Mouse (Mus musculus): Measurements from ENCODE around the gene Mrpl40.

The Mrpl40 gene

DNA sequence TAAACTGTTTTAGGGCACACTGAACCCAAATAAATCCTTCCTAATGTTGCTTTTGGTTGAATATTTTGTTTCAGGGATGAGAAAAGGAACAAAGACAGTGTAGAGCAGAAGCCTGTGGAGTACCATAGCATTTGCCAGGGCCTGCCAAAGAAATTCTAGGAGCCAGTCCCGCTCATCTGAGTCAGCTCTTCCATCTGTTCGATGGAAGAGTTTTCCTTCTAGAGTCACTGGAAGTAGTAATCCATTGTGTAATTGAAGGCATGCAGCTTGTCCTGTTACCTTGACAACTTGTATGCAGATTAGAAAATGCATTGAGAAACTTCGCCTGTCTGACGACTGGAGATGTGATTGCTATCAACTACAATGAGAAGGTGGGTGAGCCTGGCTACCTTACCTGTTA, 53.7 kb downstream of the Mrpl40 start:
- no peak for DNase-seq

- no peak for DNase-seq
Observed at GRCm38 (mm10) chr16:18822356-18822755, 54.3 kb downstream of the Mrpl40 start.

Measured in kidney, adult 18-20 months (tissue).